Mouse (Mus musculus) limb, embryonic 11.5 days (tissue): ENCODE measurements around the gene Sf3b5. TPM values are rescaled to one million over a fixed set of nuclear protein-coding genes. Genes with fewer than 3 reads are reported as not detected.
"Not testable (repeated sequence)": the region's sequence is repeated elsewhere in the genome, so short reads cannot be mapped to it uniquely, and the experiment has no call there.

Experiments used
- ATAC-seq: fragments of 200-750 bp; cut with Nextera tagmentation; 2 replicates; pipeline ENCODE4 v1.8.0; 2017; ENCODE audit warnings: low read depth; ENCODE audit not compliant: insufficient number of reproducible peaks, low FRiP score, low TSS enrichment
- DNase-seq: peaks from one replicate; pipeline ENCODE4 v3.0.0-alpha.2; 2015; ENCODE audit warnings: low spot score
- H3K27ac ChIP-seq: fragments of 300-500 bp; sonication (generic); replicated peaks from 2 replicates; pipeline ENCODE4 v1.5.1; 2014; ENCODE audit warnings: low read depth, mild to moderate bottlenecking, low read length
- H3K27me3 ChIP-seq: fragments of 300-500 bp; sonication (generic); 2 replicates; pipeline ENCODE4 v1.6.1; 2014; ENCODE audit warnings: mild to moderate bottlenecking, low read length, mixed read lengths; ENCODE audit not compliant: control insufficient read depth, insufficient read depth
- H3K36me3 ChIP-seq: fragments of 300-500 bp; sonication (generic); 2 replicates; pipeline ENCODE4 v1.6.1; 2014; ENCODE audit warnings: mild to moderate bottlenecking, low read length, moderate library complexity, mixed read lengths; ENCODE audit not compliant: control insufficient read depth, insufficient read depth
- H3K4me1 ChIP-seq: fragments of 300-500 bp; sonication (generic); 2 replicates; pipeline ENCODE4 v1.6.1; 2014; ENCODE audit warnings: low read length, mixed read lengths; ENCODE audit not compliant: control insufficient read depth, insufficient read depth
- H3K4me2 ChIP-seq: fragments of 300-500 bp; sonication (generic); 2 replicates; pipeline ENCODE4 v1.6.1; 2014; ENCODE audit warnings: low read depth, mild to moderate bottlenecking, moderate library complexity; ENCODE audit not compliant: severe bottlenecking
- H3K4me3 ChIP-seq: fragments of 300-500 bp; sonication (generic); 2 replicates; pipeline ENCODE4 v1.5.1; 2014; ENCODE audit warnings: low read depth, low read length
- H3K9ac ChIP-seq: fragments of 300-500 bp; sonication (generic); 2 replicates; pipeline ENCODE4 v1.6.1; 2014; ENCODE audit warnings: mild to moderate bottlenecking, low read length
- H3K9me3 ChIP-seq: fragments of 300-500 bp; sonication (generic); 2 replicates; pipeline ENCODE4 v1.6.1; 2016; ENCODE audit warnings: low read length; ENCODE audit not compliant: control insufficient read depth
- WGBS: fragments of 180-500 bp; shearing (Covaris S2); extraction: QIAGEN DNeasy Blood & Tissue Kit; methylation state at CpG from one replicate; pipeline ENCODE4 v1.1.7; 2014; 5-methylcytosine and 5-hydroxymethylcytosine counted together
- polyA plus RNA-seq: library from polyadenylated mRNA; unstranded; fragments of >200 nt; fragmentation: Nextera tagmentation; extraction: Ambion mirVana; gene quantifications from 2 replicates; pipeline ENCODE4 v1.2.1, GENCODE M21; 2014

Sf3b5 gene
- polyA plus RNA-seq, 1 experiment from 2014 or later: 45.7 TPM

- Histone ChIP-seq H3K27ac (no peak overlapping the region), H3K4me2 (no peak overlapping the region), H3K4me1 (no peaks in the 10 kb centered on the region), H3K9ac (no peak overlapping the region), H3K9me3 (no peaks in the 10 kb centered on the region), H3K4me3 (no peak overlapping the region), H3K36me3 (no peaks in the 10 kb centered on the region), H3K27me3 (no peaks in the 10 kb centered on the region)
- WGBS: 65% methylated on average over 7 of the region's 7 CpGs
- ATAC-seq (no peak), DNase-seq (peak; percentile 36)
These were observed 13.4 kb downstream of the Sf3b5 start for GRCm38 (mm10) chr10:13018510-13018909.

GRCm38 (mm10) chr10:13019026-13019425 lies 13.9 kb downstream of the Sf3b5 start:
- Histone ChIP-seq H3K9ac (no peak overlapping the region), H3K36me3 (no peaks in the 10 kb centered on the region), H3K4me2 (no peak overlapping the region), H3K27ac (no peak overlapping the region), H3K9me3 (no peaks in the 10 kb centered on the region), H3K4me1 (no peaks in the 10 kb centered on the region), H3K27me3 (no peaks in the 10 kb centered on the region), H3K4me3 (no peak overlapping the region)
- ATAC-seq (no peak), DNase-seq (no peak)
- 87% methylated on average over 5 of the region's 5 CpGs for WGBS

- Histone ChIP-seq H3K4me2 (no peak overlapping the region), H3K9ac (no peak overlapping the region), H3K4me3 (no peak overlapping the region), H3K27ac (no peak overlapping the region), H3K27me3 (no peaks in the 10 kb centered on the region), H3K4me1 (no peaks in the 10 kb centered on the region), H3K36me3 (no peaks in the 10 kb centered on the region), H3K9me3 (no peaks in the 10 kb centered on the region)
- WGBS: 86% methylated on average over 4 of the region's 4 CpGs
- ATAC-seq (no peak), DNase-seq (no peak)
These were observed 17.0 kb downstream of the Sf3b5 start for GRCm38 (mm10) chr10:13022103-13022502.

- not testable (repeated sequence) for H3K27me3 ChIP-seq, ATAC-seq, H3K9me3 ChIP-seq, H3K4me2 ChIP-seq, H3K9ac ChIP-seq, H3K27ac ChIP-seq, H3K4me1 ChIP-seq, H3K4me3 ChIP-seq, H3K36me3 ChIP-seq, DNase-seq
- 57% methylated on average over 3 of the region's 3 CpGs for WGBS
These were observed 18.8 kb downstream of the Sf3b5 start for GRCm38 (mm10) chr10:13023985-13024384.

DNA sequence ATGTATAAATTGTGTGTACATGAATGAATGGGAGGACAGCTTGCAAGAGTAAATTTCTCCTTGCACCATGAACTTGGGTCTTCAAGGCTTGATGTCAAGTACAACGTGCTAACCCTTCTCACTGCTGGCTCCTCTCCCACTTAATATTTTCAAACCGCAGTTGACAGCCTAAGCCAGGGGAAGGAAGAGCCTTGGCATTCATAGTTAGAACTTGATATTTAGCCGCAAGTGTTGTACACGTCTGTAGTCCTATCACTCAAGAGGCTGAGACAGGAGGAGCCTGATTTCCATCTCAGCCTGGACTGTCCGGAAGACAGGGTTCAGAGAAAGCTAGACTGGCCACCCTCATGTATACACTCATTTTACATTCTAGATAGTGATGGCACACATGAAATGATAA lies 22.6 kb downstream of the Sf3b5 start:
- no peak for ATAC-seq
- Histone ChIP-seq H3K36me3 (no peaks in the 10 kb centered on the region), H3K9ac (no peak overlapping the region), H3K4me2 (no peak overlapping the region), H3K9me3 (no peaks in the 10 kb centered on the region), H3K4me1 (no peaks in the 10 kb centered on the region), H3K27ac (no peak overlapping the region), H3K4me3 (no peak overlapping the region), H3K27me3 (no peaks in the 10 kb centered on the region)
- DNase-seq: no peak
- WGBS: 91% methylated on average over 5 of the region's 5 CpGs

- Histone ChIP-seq H3K27ac (no peak overlapping the region), H3K4me2 (no peak overlapping the region), H3K36me3 (no peaks in the 10 kb centered on the region), H3K9ac (no peak overlapping the region), H3K4me1 (no peaks in the 10 kb centered on the region), H3K9me3 (no peaks in the 10 kb centered on the region), H3K4me3 (no peak overlapping the region), H3K27me3 (no peaks in the 10 kb centered on the region)
- WGBS: 92% methylated on average over 1 of the region's 1 CpGs
- ATAC-seq (no peak), DNase-seq (no peak)
These were observed 23.1 kb downstream of the Sf3b5 start for GRCm38 (mm10) chr10:13028215-13028614.

- Histone ChIP-seq H3K4me3 (no peak overlapping the region), H3K9me3 (no peaks in the 10 kb centered on the region), H3K4me1 (no peaks in the 10 kb centered on the region), H3K4me2 (no peak overlapping the region), H3K9ac (no peak overlapping the region), H3K27me3 (no peaks in the 10 kb centered on the region), H3K27ac (no peak overlapping the region), H3K36me3 (no peaks in the 10 kb centered on the region)
- 88% methylated on average over 5 of the region's 5 CpGs for WGBS
- DNase-seq (no peak), ATAC-seq (no peak)
These were observed 24.3 kb downstream of the Sf3b5 start for GRCm38 (mm10) chr10:13029416-13029815.

DNA sequence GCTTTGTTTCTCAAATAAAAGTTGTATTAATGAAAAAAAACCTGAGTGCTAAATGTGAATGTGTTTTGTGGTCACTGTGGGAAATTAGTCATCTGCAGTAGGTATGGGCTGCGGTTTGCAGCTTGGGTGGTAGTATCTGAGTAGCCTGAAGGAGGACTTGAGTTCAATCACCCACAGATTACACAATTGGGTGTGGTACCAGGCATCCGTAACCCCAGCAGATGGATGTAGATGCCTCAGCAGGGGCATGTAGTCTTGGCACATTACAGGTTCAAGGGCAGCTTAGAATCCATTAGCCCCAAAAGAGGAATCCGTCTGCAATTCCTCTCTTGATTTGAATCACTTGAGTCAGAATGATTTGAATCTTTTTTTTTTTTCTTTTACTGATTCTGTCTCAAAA lies 30.1 kb downstream of the Sf3b5 start:
- Histone ChIP-seq H3K4me3 (no peak overlapping the region), H3K27ac (no peak overlapping the region), H3K9ac (no peak overlapping the region), H3K9me3 (no peaks in the 10 kb centered on the region), H3K36me3 (no peaks in the 10 kb centered on the region), H3K4me2 (no peak overlapping the region), H3K4me1 (no peaks in the 10 kb centered on the region), H3K27me3 (no peaks in the 10 kb centered on the region)
- ATAC-seq (no peak), DNase-seq (no peak)
- WGBS: 89% methylated on average over 3 of the region's 3 CpGs

- Histone ChIP-seq H3K27me3 (no peaks in the 10 kb centered on the region), H3K9me3 (no peaks in the 10 kb centered on the region), H3K4me2 (no peak overlapping the region), H3K27ac (no peak overlapping the region), H3K36me3 (no peaks in the 10 kb centered on the region), H3K4me3 (no peak overlapping the region), H3K4me1 (no peaks in the 10 kb centered on the region), H3K9ac (no peak overlapping the region)
- 88% methylated on average over 5 of the region's 5 CpGs for WGBS
- ATAC-seq: no peak
- no peak for DNase-seq
These were observed 34.6 kb downstream of the Sf3b5 start for GRCm38 (mm10) chr10:13039637-13040174.
